Comparison of ENCODE assay signal across 1 mouse cellular context in genomic region chr2:163039940-163040339, GRCm38 (mm10).
TF ChIP-seq lines count a peak whose summit lies in the region.

No protein-coding gene starts in this region.

TF ChIP-seq in MEL, 35 proteins besides CTCF, POLR2A, EP300 and RAD21 (continued from another document):
- TF ChIP-seq JUND (IDR thresholded peaks at IDR 0.05; ENCODE audit: low read depth, low read length) (no peak), ETS1 (IDR thresholded peaks at IDR 0.05; ENCODE audit: low read depth, low read length) (no peak), TAL1 (IDR thresholded peaks at IDR 0.05; ENCODE audit: low read length) (no peak), UBTF (IDR thresholded peaks at IDR 0.05; ENCODE audit: borderline replicate concordance, insufficient read depth, low read depth, low read length) (no peak), SIN3A (IDR thresholded peaks at IDR 0.05; ENCODE audit: low read length) (no peak)
TF ChIP-seq in MEL: peak in this region for 0.
